Mouse (Mus musculus) G1E (cell line): Measurements from ENCODE around the gene Zfp663.

Source experiments
- CTCF ChIP-seq: IDR thresholded peaks from 2 replicates; pipeline ENCODE4 v1.5.1; 2012; ENCODE audit warnings: low read depth, low read length, inconsistent platforms, mixed read lengths
- GATA1 ChIP-seq: IDR thresholded peaks from 2 replicates; pipeline ENCODE4 v1.6.1; 2012; ENCODE audit warnings: borderline replicate concordance, low read length, inconsistent platforms, mixed read lengths
- POLR2AphosphoS5 ChIP-seq: IDR thresholded peaks from 2 replicates; pipeline ENCODE4 v1.6.1; 2012; ENCODE audit warnings: low read depth, low read length, inconsistent platforms; ENCODE audit not compliant: insufficient replicate concordance
- TAL1 ChIP-seq: conservative IDR thresholded peaks from 2 replicates; pipeline ENCODE4 v1.6.1; 2012; ENCODE audit warnings: low read depth, low read length, inconsistent platforms, mixed read lengths

DNA sequence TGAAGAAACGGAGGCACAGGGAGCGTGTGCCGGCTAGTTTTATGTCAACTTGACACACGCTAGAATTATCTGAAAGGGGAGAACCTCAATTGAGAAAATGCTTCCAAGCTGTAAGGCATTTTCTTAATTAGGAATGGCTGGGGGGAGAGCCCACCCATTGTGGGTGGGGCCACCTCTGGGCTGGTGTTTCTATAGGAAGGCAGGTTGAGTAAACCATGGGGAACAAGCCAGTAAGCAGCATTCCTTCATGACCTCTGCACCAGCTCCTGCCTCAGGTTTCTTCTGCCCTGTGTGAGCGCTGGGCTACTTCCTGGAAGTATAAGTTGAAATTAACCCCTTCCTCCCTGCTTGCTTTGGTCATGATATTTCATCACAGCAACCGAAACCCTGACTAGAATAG is 47.3 kb upstream of the Zfp663 start:
- TF ChIP-seq CTCF (no peak), GATA1 (no peak), POLR2AphosphoS5 (no peak), TAL1 (no peak)
